Mouse (Mus musculus): ENCODE results near the gene Ube2t. TPM values are rescaled to one million over a fixed set of nuclear protein-coding genes. Genes with fewer than 3 reads are reported as not detected.

The Ube2t gene
- polyA plus RNA-seq, 1 experiment from 2014 or later = 48.6 TPM

- Histone ChIP-seq H3K27me3 (ENCODE audit: control insufficient read depth, insufficient read depth, low read length) (peaks cover 15% of the 10 kb centered on the region), H3K36me3 (ENCODE audit: control insufficient read depth, insufficient read depth, low read length) (no peaks in the 10 kb centered on the region), H3K27ac (ENCODE audit: low read depth, low read length) (no peak overlapping the region), H3K4me2 (peak overlapping the region; percentile 89), H3K4me1 (ENCODE audit: control insufficient read depth, insufficient read depth, low read length) (peaks cover 10% of the 10 kb centered on the region; the same call in 1 of the 2 replicates), H3K9me3 (replicated peaks; ENCODE audit: control insufficient read depth, low read length) (no peaks in the 10 kb centered on the region), H3K9ac (ENCODE audit: low read depth, low read length) (peak overlapping the region; percentile 39), H3K4me3 (ENCODE audit: low read depth, low read length) (peak overlapping the region; percentile 37)
- WGBS (ENCODE audit: insufficient replicate concordance) = 28% methylated on average over 48 of the region's 48 CpGs
- peak; percentile 71 for ATAC-seq (replicated peaks; ENCODE audit: insufficient number of reproducible peaks, low FRiP score, low TSS enrichment)
Observed at GRCm38 (mm10) chr1:134987173-134987961, 25.0 kb downstream of the Ube2t start.

- peak overlapping the region; percentile 37 for H3K4me3 ChIP-seq (ENCODE audit: low read depth, low read length)
- no peak overlapping the region for H3K27ac ChIP-seq (ENCODE audit: low read depth, low read length)
- H3K4me2 ChIP-seq = peak overlapping the region; percentile 89
- peaks cover 10% of the 10 kb centered on the region; the same call in 1 of the 2 replicates for H3K4me1 ChIP-seq (ENCODE audit: control insufficient read depth, insufficient read depth, low read length)
- WGBS (ENCODE audit: insufficient replicate concordance) = 5% methylated on average over 14 of the region's 14 CpGs
- H3K9ac ChIP-seq (ENCODE audit: low read depth, low read length) = peak overlapping the region; percentile 39
- no peaks in the 10 kb centered on the region for H3K36me3 ChIP-seq (ENCODE audit: control insufficient read depth, insufficient read depth, low read length)
- peaks cover 19% of the 10 kb centered on the region for H3K27me3 ChIP-seq (ENCODE audit: control insufficient read depth, insufficient read depth, low read length)
- H3K9me3 ChIP-seq (replicated peaks; ENCODE audit: control insufficient read depth, low read length) = no peaks in the 10 kb centered on the region
- 0 out of 2 replicates have a peak, but pooled peaks have one; percentile 20 for ATAC-seq (replicated peaks; ENCODE audit: insufficient number of reproducible peaks, low FRiP score, low TSS enrichment)
Observed at GRCm38 (mm10) chr1:134987962-134988341, 25.6 kb downstream of the Ube2t start.

- WGBS (ENCODE audit: insufficient replicate concordance) = 8% methylated on average over 7 of the region's 7 CpGs
- ATAC-seq (replicated peaks; ENCODE audit: insufficient number of reproducible peaks, low FRiP score, low TSS enrichment) = no peak
- H3K9me3 ChIP-seq (replicated peaks; ENCODE audit: control insufficient read depth, low read length) = no peaks in the 10 kb centered on the region
- H3K4me2 ChIP-seq = no peak overlapping the region
- no peak overlapping the region for H3K9ac ChIP-seq (ENCODE audit: low read depth, low read length)
- peaks cover 10% of the 10 kb centered on the region; the same call in 1 of the 2 replicates for H3K4me1 ChIP-seq (ENCODE audit: control insufficient read depth, insufficient read depth, low read length)
- peaks cover 19% of the 10 kb centered on the region for H3K27me3 ChIP-seq (ENCODE audit: control insufficient read depth, insufficient read depth, low read length)
- H3K36me3 ChIP-seq (ENCODE audit: control insufficient read depth, insufficient read depth, low read length) = no peaks in the 10 kb centered on the region
- no peak overlapping the region for H3K4me3 ChIP-seq (ENCODE audit: low read depth, low read length)
- no peak overlapping the region for H3K27ac ChIP-seq (ENCODE audit: low read depth, low read length)
Observed at GRCm38 (mm10) chr1:134989372-134989771, 27.0 kb downstream of the Ube2t start.

- no peak for ATAC-seq (replicated peaks; ENCODE audit: insufficient number of reproducible peaks, low FRiP score, low TSS enrichment)
- H3K27me3 ChIP-seq (ENCODE audit: control insufficient read depth, insufficient read depth, low read length) = peaks cover 34% of the 10 kb centered on the region
- H3K9me3 ChIP-seq (replicated peaks; ENCODE audit: control insufficient read depth, low read length) = no peaks in the 10 kb centered on the region
- peaks cover 10% of the 10 kb centered on the region; the same call in 1 of the 2 replicates for H3K4me1 ChIP-seq (ENCODE audit: control insufficient read depth, insufficient read depth, low read length)
- H3K36me3 ChIP-seq (ENCODE audit: control insufficient read depth, insufficient read depth, low read length) = no peaks in the 10 kb centered on the region
- H3K4me2 ChIP-seq = no peak overlapping the region
- H3K9ac ChIP-seq (ENCODE audit: low read depth, low read length) = 0 out of 2 replicates have a peak overlapping the region, but pooled peaks have one; percentile 22
- WGBS (ENCODE audit: insufficient replicate concordance) = 31% methylated on average over 8 of the region's 8 CpGs
- 0 out of 2 replicates have a peak overlapping the region, but pooled peaks have one; percentile 15 for H3K27ac ChIP-seq (ENCODE audit: low read depth, low read length)
- no peak overlapping the region for H3K4me3 ChIP-seq (ENCODE audit: low read depth, low read length)
Observed at GRCm38 (mm10) chr1:134992046-134992645, 29.8 kb downstream of the Ube2t start.

- peaks cover 29% of the 10 kb centered on the region for H3K27me3 ChIP-seq (ENCODE audit: control insufficient read depth, insufficient read depth, low read length)
Observed at GRCm38 (mm10) chr1:134994739-134995138, 32.4 kb downstream of the Ube2t start.

GRCm38 (mm10) chr1:134995437-134995836 is 33.1 kb downstream of the Ube2t start:
- no peaks in the 10 kb centered on the region for H3K36me3 ChIP-seq (ENCODE audit: control insufficient read depth, insufficient read depth, low read length)
- no peak overlapping the region for H3K27ac ChIP-seq (ENCODE audit: low read depth, low read length)
- 58% methylated on average over 4 of the region's 4 CpGs for WGBS (ENCODE audit: insufficient replicate concordance)
- peaks cover 4% of the 10 kb centered on the region; the same call in 1 of the 2 replicates for H3K4me1 ChIP-seq (ENCODE audit: control insufficient read depth, insufficient read depth, low read length)
- H3K9ac ChIP-seq (ENCODE audit: low read depth, low read length) = no peak overlapping the region
- H3K4me2 ChIP-seq = no peak overlapping the region
- peaks cover 24% of the 10 kb centered on the region for H3K27me3 ChIP-seq (ENCODE audit: control insufficient read depth, insufficient read depth, low read length)
- H3K4me3 ChIP-seq (ENCODE audit: low read depth, low read length) = no peak overlapping the region
- no peak for ATAC-seq (replicated peaks; ENCODE audit: insufficient number of reproducible peaks, low FRiP score, low TSS enrichment)
- H3K9me3 ChIP-seq (replicated peaks; ENCODE audit: control insufficient read depth, low read length) = no peaks in the 10 kb centered on the region

More at GRCm38 (mm10) chr1:134994739-134995138, 32.4 kb downstream of the Ube2t start:
- Histone ChIP-seq H3K4me3 (ENCODE audit: low read depth, low read length) (no peak overlapping the region), H3K9ac (ENCODE audit: low read depth, low read length) (no peak overlapping the region), H3K4me2 (no peak overlapping the region), H3K27ac (ENCODE audit: low read depth, low read length) (no peak overlapping the region), H3K36me3 (ENCODE audit: control insufficient read depth, insufficient read depth, low read length) (no peaks in the 10 kb centered on the region), H3K4me1 (ENCODE audit: control insufficient read depth, insufficient read depth, low read length) (peaks cover 4% of the 10 kb centered on the region; the same call in 1 of the 2 replicates), H3K9me3 (replicated peaks; ENCODE audit: control insufficient read depth, low read length) (no peaks in the 10 kb centered on the region)
- no peak for ATAC-seq (replicated peaks; ENCODE audit: insufficient number of reproducible peaks, low FRiP score, low TSS enrichment)
- 69% methylated on average over 3 of the region's 3 CpGs for WGBS (ENCODE audit: insufficient replicate concordance)

- Histone ChIP-seq H3K36me3 (ENCODE audit: control insufficient read depth, insufficient read depth, low read length) (no peaks in the 10 kb centered on the region), H3K9me3 (replicated peaks; ENCODE audit: control insufficient read depth, low read length) (no peaks in the 10 kb centered on the region), H3K9ac (ENCODE audit: low read depth, low read length) (no peak overlapping the region), H3K27ac (ENCODE audit: low read depth, low read length) (no peak overlapping the region), H3K4me3 (ENCODE audit: low read depth, low read length) (no peak overlapping the region), H3K4me2 (no peak overlapping the region), H3K4me1 (ENCODE audit: control insufficient read depth, insufficient read depth, low read length) (peaks cover 4% of the 10 kb centered on the region; the same call in 1 of the 2 replicates), H3K27me3 (ENCODE audit: control insufficient read depth, insufficient read depth, low read length) (peaks cover 23% of the 10 kb centered on the region)
- ATAC-seq (replicated peaks; ENCODE audit: insufficient number of reproducible peaks, low FRiP score, low TSS enrichment) = no peak
- WGBS (ENCODE audit: insufficient replicate concordance) = 22% methylated on average over 1 of the region's 1 CpGs
Observed at GRCm38 (mm10) chr1:134995954-134996353, 33.6 kb downstream of the Ube2t start.

GRCm38 (mm10) chr1:134996471-134996870 is 34.1 kb downstream of the Ube2t start:
- 82% methylated on average over 7 of the region's 7 CpGs for WGBS (ENCODE audit: insufficient replicate concordance)
- H3K4me2 ChIP-seq = no peak overlapping the region
- ATAC-seq (replicated peaks; ENCODE audit: insufficient number of reproducible peaks, low FRiP score, low TSS enrichment) = no peak
- no peaks in the 10 kb centered on the region for H3K9me3 ChIP-seq (replicated peaks; ENCODE audit: control insufficient read depth, low read length)
- peaks cover 4% of the 10 kb centered on the region; the same call in 1 of the 2 replicates for H3K4me1 ChIP-seq (ENCODE audit: control insufficient read depth, insufficient read depth, low read length)
- H3K27ac ChIP-seq (ENCODE audit: low read depth, low read length) = no peak overlapping the region
- H3K4me3 ChIP-seq (ENCODE audit: low read depth, low read length) = no peak overlapping the region
- H3K9ac ChIP-seq (ENCODE audit: low read depth, low read length) = no peak overlapping the region
- H3K36me3 ChIP-seq (ENCODE audit: control insufficient read depth, insufficient read depth, low read length) = no peaks in the 10 kb centered on the region
- peaks cover 23% of the 10 kb centered on the region for H3K27me3 ChIP-seq (ENCODE audit: control insufficient read depth, insufficient read depth, low read length)
